Mouse (Mus musculus) embryo, embryonic 10 days (tissue): ENCODE measurements at regions not wholly inside any gene's neighbourhood (a gene's known extent, or its start where the extent isn't known, plus 50 kb on each side); places are given as distances from the start of the nearest gene placed in this dataset.
A peak's percentile ranks its signal among the peaks of the same experiment; 100 is the strongest.
"Not testable (repeated sequence)": the region's sequence is repeated elsewhere in the genome, so short reads cannot be mapped to it uniquely, and the experiment has no call there.

Experiments used
- DNase-seq: peaks from one replicate; pipeline ENCODE4 v3.0.0-alpha.2; 2015; ENCODE audit warnings: low spot score

- no peak for DNase-seq
Observed at GRCm38 (mm10) chr1:101524447-101524846, 1751.9 kb downstream of the Cntnap5b start.

DNA sequence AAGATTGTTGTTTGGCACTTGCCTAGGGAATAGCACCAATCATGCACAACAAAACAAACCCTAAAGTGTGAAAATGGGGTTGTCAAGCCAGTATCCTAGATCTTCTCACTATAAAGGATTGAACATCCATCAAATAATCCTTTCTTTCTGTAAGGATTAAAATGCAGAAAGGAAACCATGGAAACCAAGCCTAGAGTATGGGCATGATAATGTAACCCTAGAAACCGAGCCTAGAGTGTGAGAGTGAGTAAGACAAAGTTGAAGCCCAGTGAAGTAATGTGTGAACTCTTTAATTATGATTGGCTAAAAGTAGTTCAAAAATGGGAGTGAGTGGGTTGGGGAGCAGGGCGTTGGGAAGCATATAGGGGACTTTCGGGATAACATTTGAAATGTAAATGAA, 1757.4 kb downstream of the Cntnap5b start:
- no peak for DNase-seq

- no peak for DNase-seq
Observed at GRCm38 (mm10) chr1:101572256-101572655, 1799.7 kb downstream of the Cntnap5b start.

GRCm38 (mm10) chr1:101585325-101586028, 1812.9 kb downstream of the Cntnap5b start:
- DNase-seq = no peak

DNA sequence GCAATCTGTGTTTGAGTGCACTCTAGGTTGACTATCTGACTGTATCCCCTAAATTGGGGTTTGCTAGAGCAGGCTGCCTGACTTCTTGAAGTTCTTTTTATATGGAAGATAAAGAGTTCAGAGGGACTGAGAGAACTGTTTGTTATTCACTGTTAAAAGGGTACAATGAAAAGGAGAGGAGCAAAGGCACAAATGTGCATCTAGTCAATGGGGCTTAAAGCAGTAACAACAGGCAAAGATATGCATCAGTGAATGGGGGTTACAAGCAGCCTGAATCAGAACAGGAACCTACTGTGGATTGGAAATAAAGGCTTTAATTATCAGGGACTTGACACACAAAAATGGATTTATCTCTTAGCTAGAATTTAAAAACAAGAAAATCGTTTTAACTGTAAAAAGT, 1855.9 kb downstream of the Cntnap5b start:
- DNase-seq = peak; percentile 5

DNA sequence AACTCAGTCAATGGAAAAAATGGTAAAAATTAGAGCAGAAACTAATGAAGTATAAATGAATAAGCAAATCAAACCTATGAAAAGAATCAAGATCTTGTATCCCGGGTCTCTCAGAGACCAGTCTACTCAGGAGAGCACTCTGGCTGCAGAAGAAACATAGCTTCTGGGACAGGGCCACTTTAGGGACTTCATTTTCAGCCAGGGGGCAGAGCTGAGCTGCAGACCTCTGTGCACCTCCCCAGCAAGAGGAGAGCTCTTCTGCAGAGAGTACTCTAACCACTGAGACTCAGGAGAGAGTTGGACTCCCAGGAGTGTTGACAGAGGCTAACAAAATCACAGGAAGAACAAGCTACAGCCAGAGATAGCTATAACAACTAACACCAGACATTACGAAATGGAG, 1856.4 kb downstream of the Cntnap5b start:
- DNase-seq = no peak

DNA sequence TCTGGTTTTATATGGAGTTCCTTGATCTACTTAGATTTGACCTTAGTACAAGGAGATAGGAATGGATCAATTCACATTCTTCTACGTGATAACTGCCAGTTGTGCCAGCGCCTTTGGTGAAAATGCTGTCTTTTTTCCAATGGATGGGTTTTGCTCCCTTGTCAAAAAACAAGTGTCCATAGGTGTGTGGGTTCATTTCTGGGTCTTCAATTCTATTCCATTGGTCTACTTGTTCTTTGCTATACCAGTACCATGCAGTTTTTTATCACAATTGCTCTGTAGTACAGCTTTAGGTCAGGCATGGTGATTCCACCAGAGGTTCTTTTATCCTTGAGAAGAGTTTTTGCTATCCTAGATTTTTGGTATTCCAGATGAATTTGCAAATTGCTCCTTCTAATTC, 1891.7 kb downstream of the Cntnap5b start:
- not testable (repeated sequence) for DNase-seq

DNA sequence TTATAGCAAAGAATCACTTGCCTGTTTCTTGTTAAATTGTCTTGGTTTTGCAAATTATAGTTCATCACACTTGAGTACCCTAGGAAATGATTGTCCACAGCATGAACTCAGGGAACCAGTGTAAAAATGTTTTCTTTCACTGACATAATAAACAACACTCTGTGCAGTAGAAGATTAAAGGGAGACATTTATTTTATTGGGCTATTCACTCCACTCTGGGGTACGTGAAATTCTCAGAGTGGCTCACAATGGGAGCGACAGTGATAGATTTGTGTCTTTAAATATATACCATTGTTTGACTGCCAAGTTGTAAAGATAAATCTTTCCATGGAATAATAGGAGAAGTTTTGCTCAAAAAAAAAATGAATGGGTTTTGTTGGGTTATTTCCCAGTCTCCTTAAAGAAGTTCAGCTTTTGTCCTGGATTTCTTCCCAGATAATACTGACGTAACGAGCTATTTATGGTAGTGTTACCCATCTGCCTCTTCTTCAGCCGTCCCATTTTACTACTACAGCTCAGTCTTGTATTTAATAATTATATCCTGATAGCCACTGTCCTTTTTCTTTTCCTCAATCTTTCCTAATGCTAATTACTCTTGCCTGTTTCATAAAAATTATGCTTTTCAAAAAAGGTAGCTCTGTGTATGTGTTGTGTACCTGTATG, 1911.3 kb downstream of the Cntnap5b start:
- DNase-seq = peak; percentile 16

- no peak for DNase-seq
Observed at GRCm38 (mm10) chr1:101684983-101685382, 1912.4 kb downstream of the Cntnap5b start.
